Mouse (Mus musculus) intestine, postnatal 0 days (tissue): ENCODE measurements around the gene Rps3. TPM values are rescaled to one million over a fixed set of nuclear protein-coding genes. Genes with fewer than 3 reads are reported as not detected.

Source experiments
- ATAC-seq: fragments of 200-750 bp; cut with Nextera tagmentation; 2 replicates; pipeline ENCODE4 v1.8.0; 2017; ENCODE audit warnings: mild to moderate bottlenecking, moderate TSS enrichment, moderate library complexity
- H3K27ac ChIP-seq: fragments of 300-500 bp; sonication (generic); 2 replicates; pipeline ENCODE4 v1.5.1; 2014; ENCODE audit warnings: mild to moderate bottlenecking, low read depth, low read length, moderate library complexity
- H3K27me3 ChIP-seq: fragments of 300-500 bp; sonication (generic); replicated peaks from 2 replicates; pipeline ENCODE4 v1.6.1; 2014; ENCODE audit warnings: low read length, mixed read lengths; ENCODE audit not compliant: control insufficient read depth, insufficient read depth
- H3K36me3 ChIP-seq: fragments of 300-500 bp; sonication (generic); 2 replicates; pipeline ENCODE4 v1.6.1; 2014; ENCODE audit warnings: mild to moderate bottlenecking, moderate library complexity; ENCODE audit not compliant: control insufficient read depth, insufficient read depth
- H3K4me1 ChIP-seq: fragments of 300-500 bp; sonication (generic); replicated peaks from 2 replicates; pipeline ENCODE4 v1.6.1; 2014; ENCODE audit warnings: antibody characterized with exemption, low read length, mixed read lengths; ENCODE audit not compliant: control insufficient read depth, insufficient read depth
- H3K4me2 ChIP-seq: fragments of 300-500 bp; sonication (generic); replicated peaks from 2 replicates; pipeline ENCODE4 v1.6.1; 2014; ENCODE audit warnings: low read depth, mild to moderate bottlenecking, moderate library complexity
- H3K4me3 ChIP-seq: fragments of 300-500 bp; sonication (generic); 2 replicates; pipeline ENCODE4 v1.5.1; 2014; ENCODE audit warnings: low read depth, low read length
- H3K9ac ChIP-seq: fragments of 300-500 bp; sonication (generic); 2 replicates; pipeline ENCODE4 v1.6.1; 2014; ENCODE audit warnings: mild to moderate bottlenecking, low read depth, low read length
- H3K9me3 ChIP-seq: fragments of 300-500 bp; sonication (generic); 2 replicates; pipeline ENCODE4 v1.6.1; 2016; ENCODE audit warnings: mixed run types; ENCODE audit not compliant: control insufficient read depth
- CTCF ChIP-seq: sonication (generic); IDR thresholded peaks from 2 replicates; pipeline ENCODE4 v1.5.1; 2016; ENCODE audit warnings: low read depth, mild to moderate bottlenecking, control low read depth, antibody characterized with exemption, moderate library complexity
- WGBS: fragments of 180-500 bp; shearing (Covaris S2); extraction: QIAGEN DNeasy Blood & Tissue Kit; methylation state at CpG from one replicate; pipeline ENCODE4 v1.1.7; 2014; 5-methylcytosine and 5-hydroxymethylcytosine counted together
- polyA plus RNA-seq: library from polyadenylated mRNA; unstranded; fragments of >200 nt; fragmentation: Nextera tagmentation; extraction: Ambion mirVana; gene quantifications from 2 replicates; pipeline ENCODE4 v1.2.1, GENCODE M21; 2015

The Rps3 gene
- 531 and 541 TPM in 2 replicates for polyA plus RNA-seq

DNA sequence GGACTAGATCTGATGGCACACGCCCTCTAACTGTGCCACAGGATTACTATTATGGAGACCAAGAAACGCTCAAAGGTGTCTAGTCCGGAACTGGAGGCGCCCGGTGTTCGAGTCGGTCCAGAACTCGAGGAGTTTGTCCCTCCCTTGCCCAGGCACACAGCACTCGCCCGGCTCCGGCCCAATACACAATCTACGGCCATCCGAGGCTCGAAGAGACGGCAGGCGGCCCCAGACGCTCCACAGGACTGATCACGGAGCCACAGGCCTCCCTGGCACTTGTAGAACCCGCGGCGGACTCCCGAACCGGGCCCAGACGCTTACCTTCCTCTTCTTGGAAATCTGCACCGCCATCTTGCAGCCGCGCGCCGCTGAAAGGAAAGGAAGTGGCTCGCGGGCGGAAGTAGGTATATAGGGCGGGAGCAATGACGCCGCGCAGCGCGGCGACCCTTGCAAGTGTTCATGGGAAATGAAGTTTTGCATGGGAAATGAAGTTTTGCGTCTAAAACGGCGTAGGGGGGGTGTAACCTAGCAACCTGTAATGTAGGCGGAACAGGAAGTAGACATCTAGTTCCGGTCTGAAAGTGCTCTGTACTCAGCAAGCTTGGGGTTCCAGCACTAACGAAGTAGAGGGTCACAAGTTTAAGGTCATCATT lies at the start of gene Rps3:
TSS of gene Rps3 (minus strand) at position 468 of the 653 bp plus-strand sequence.
- peak within 1 kb of the TSS; percentile 60 for H3K4me3 ChIP-seq
- peak within 1 kb of the TSS; percentile 79 for H3K27ac ChIP-seq
- peak; percentile 94 for ATAC-seq
- H3K4me2 ChIP-seq = peak within 1 kb of the TSS; percentile 65
- no peaks in the 10 kb centered on the region for H3K27me3 ChIP-seq
- peak within 1 kb of the TSS; percentile 65 for H3K9ac ChIP-seq
- peaks cover 38% of the 10 kb centered on the region for H3K36me3 ChIP-seq
- under 1% methylated on average over 45 of the region's 45 CpGs for WGBS
- no peaks in the 10 kb centered on the region for H3K9me3 ChIP-seq
- 0 out of 2 replicates have a peak, but pooled peaks cover 9% of the 10 kb centered on the region for H3K4me1 ChIP-seq
- TF ChIP-seq CTCF = no peak

DNA sequence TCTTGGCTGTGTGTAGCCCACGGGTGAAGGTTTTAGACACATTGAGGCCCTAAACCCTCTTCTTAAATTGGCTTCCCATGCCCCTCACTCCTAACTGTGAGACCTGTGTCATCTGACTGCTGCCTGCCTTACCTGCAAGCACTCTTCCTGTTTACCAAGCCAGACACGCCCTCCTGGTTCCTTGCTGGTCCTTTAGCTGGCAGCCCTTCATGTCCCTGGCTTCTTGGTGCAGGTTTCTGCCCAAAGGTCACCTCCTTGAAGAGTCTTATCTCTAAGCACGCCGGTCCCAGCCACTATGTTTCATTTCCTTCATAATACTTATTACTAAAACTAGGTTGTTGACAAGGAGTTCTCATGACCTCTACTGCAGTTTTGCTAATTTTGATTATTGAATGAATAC lies 49.0 kb upstream of the Rps3 start:
- no peak overlapping the region for H3K4me3 ChIP-seq
- no peak overlapping the region for H3K4me2 ChIP-seq
- H3K36me3 ChIP-seq = no peaks in the 10 kb centered on the region
- no peak overlapping the region for H3K9ac ChIP-seq
- TF ChIP-seq CTCF = no peak
- no peak overlapping the region; the same call in 1 of the 2 replicates for H3K27ac ChIP-seq
- ATAC-seq = peak; percentile 50
- peaks cover 11% of the 10 kb centered on the region for H3K4me1 ChIP-seq
- 49% methylated on average over 4 of the region's 4 CpGs for WGBS
- no peaks in the 10 kb centered on the region for H3K9me3 ChIP-seq
- no peaks in the 10 kb centered on the region for H3K27me3 ChIP-seq

DNA sequence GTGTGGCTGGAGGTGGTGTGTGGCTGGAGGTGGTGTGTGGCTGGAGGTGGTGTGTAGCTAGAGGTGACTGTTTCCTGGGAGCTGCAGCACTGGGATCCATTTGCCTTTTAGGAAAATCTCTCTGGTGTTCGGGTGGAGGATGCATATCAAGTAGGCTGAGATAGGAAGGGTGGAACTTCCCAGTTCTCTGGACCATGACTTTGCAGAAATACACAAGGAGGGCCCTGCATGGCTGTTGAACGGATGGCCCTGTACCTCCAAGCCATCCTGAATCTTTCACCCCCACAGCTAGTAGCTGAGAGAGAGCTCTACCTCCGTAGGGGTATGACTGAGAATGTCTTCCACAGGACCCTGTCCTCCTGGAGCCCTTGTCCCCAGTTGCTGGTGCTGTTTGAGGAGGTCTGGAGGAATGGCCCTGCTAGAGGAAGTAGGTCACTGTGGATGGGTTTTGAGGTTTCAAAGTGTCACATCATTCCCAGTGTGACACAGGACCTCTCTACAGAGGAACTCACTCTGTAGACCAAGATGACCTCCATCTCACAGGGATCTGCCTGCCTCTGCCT lies 48.0 kb upstream of the Rps3 start:
- no peaks in the 10 kb centered on the region for H3K36me3 ChIP-seq
- no peak overlapping the region for H3K9ac ChIP-seq
- H3K4me2 ChIP-seq = no peak overlapping the region
- 86% methylated on average over 3 of the region's 3 CpGs for WGBS
- ATAC-seq = no peak
- H3K4me3 ChIP-seq = no peak overlapping the region
- TF ChIP-seq CTCF = no peak
- peaks cover 2% of the 10 kb centered on the region; the same call in 1 of the 2 replicates for H3K4me1 ChIP-seq
- no peaks in the 10 kb centered on the region for H3K9me3 ChIP-seq
- no peak overlapping the region for H3K27ac ChIP-seq
- H3K27me3 ChIP-seq = no peaks in the 10 kb centered on the region

DNA sequence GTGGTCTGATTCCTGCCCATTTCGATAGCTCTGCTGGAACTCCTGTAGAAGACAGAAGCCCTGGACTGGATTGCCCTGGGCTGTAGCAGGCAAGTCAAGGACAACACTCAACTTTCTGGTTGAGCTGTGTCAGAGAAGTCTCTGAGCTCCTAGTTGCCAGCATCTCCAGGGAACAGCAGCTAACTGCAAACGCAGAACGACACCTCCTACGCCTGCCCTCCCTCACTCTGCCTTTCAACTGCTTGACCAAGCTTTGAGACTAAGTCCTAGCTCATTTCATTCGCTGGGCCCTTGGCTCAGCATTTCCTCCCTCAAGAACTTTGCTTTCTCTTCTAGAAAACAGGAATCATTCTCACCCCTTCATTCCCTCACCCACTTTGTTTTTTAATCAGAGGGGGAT lies 45.9 kb upstream of the Rps3 start:
- Histone ChIP-seq H3K4me2 (no peak overlapping the region), H3K9ac (no peak overlapping the region), H3K4me1 (no peaks in the 10 kb centered on the region; the same call in 1 of the 2 replicates), H3K9me3 (no peaks in the 10 kb centered on the region), H3K27me3 (no peaks in the 10 kb centered on the region), H3K36me3 (no peaks in the 10 kb centered on the region), H3K4me3 (no peak overlapping the region), H3K27ac (no peak overlapping the region)
- no peak for ATAC-seq
- 65% methylated on average over 5 of the region's 5 CpGs for WGBS
- TF ChIP-seq CTCF = no peak

GRCm38 (mm10) chr7:99528547-99528946 lies 45.0 kb upstream of the Rps3 start:
- Histone ChIP-seq H3K9me3 (no peaks in the 10 kb centered on the region), H3K27me3 (no peaks in the 10 kb centered on the region), H3K4me1 (no peaks in the 10 kb centered on the region; the same call in 1 of the 2 replicates), H3K9ac (no peak overlapping the region), H3K4me3 (no peak overlapping the region), H3K36me3 (no peaks in the 10 kb centered on the region), H3K27ac (no peak overlapping the region), H3K4me2 (no peak overlapping the region)
- 55% methylated on average over 2 of the region's 2 CpGs for WGBS
- ATAC-seq = no peak
- no peak for TF ChIP-seq CTCF

DNA sequence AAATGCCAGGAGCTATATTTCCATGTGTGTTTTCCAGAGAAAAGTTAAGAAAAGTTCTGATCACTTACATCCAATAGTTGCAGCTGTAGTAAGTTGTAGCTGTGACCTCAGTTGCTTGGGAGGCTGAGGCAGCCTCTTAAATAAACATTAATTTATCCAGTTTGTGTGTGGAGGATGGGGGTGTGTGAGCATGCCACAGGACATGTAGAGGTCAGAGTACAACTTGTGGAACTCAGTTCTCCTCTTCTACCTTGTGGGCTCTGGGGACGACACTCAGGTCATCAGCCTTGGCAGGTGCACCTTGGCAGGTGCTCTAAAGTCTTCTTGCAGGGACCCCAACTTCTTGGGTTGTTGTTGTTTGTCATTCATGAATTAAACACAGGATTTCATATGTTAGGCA lies 40.3 kb upstream of the Rps3 start:
- Histone ChIP-seq H3K27me3 (no peaks in the 10 kb centered on the region), H3K4me1 (peaks cover 7% of the 10 kb centered on the region; the same call in 1 of the 2 replicates), H3K4me2 (no peak overlapping the region), H3K9me3 (no peaks in the 10 kb centered on the region), H3K4me3 (no peak overlapping the region), H3K9ac (no peak overlapping the region), H3K27ac (no peak overlapping the region), H3K36me3 (no peaks in the 10 kb centered on the region)
- 24% methylated on average over 1 of the region's 1 CpGs for WGBS
- no peak for ATAC-seq
- no peak for TF ChIP-seq CTCF
